Mouse (Mus musculus) spleen, adult 2 months (tissue): ENCODE results near the gene Serpind1.

Source experiments
- CTCF ChIP-seq: fragments of 200-500 bp; IDR thresholded peaks from 2 replicates; pipeline ENCODE4 v1.5.1; 2011; ENCODE audit warnings: mild to moderate bottlenecking, inconsistent platforms; ENCODE audit not compliant: insufficient read depth, insufficient read length, insufficient replicate concordance; ENCODE audit errors: extremely low read depth
- POLR2A ChIP-seq: fragments of 200-500 bp; IDR thresholded peaks from 2 replicates; pipeline ENCODE4 v1.6.1; 2011; ENCODE audit warnings: low read depth, low read length, inconsistent platforms

GRCm38 (mm10) chr16:17336089-17336488 is 4.9 kb downstream of the Serpind1 start:
- TF ChIP-seq CTCF: no peak
- no peak for TF ChIP-seq POLR2A
